Mouse (Mus musculus): ENCODE data around the gene Eif4a2.

The Eif4a2 gene

GRCm38 (mm10) chr16:23106121-23106520 is 1.1 kb upstream of the Eif4a2 start:
- DNase-seq, result no peak

- peak; percentile 91 for DNase-seq
These were observed 909 bp downstream of the Eif4a2 start for GRCm38 (mm10) chr16:23107946-23108759.

- no peak for DNase-seq
These were observed 1.7 kb downstream of the Eif4a2 start for GRCm38 (mm10) chr16:23108943-23109342.

- no peak for DNase-seq
These were observed 2.4 kb downstream of the Eif4a2 start for GRCm38 (mm10) chr16:23109350-23110280.

- no peak for DNase-seq
These were observed 5.1 kb downstream of the Eif4a2 start for GRCm38 (mm10) chr16:23112348-23112747.

- no peak for DNase-seq
These were observed 5.7 kb downstream of the Eif4a2 start for GRCm38 (mm10) chr16:23112861-23113435.

GRCm38 (mm10) chr16:23113903-23114302 is 6.7 kb downstream of the Eif4a2 start:
- no peak for DNase-seq

- no peak for DNase-seq
These were observed 7.3 kb downstream of the Eif4a2 start for GRCm38 (mm10) chr16:23114339-23115171.

GRCm38 (mm10) chr16:23115486-23115885 is 8.2 kb downstream of the Eif4a2 start:
- no peak for DNase-seq

- DNase-seq, result no peak
These were observed 9.9 kb downstream of the Eif4a2 start for GRCm38 (mm10) chr16:23117173-23117572.

- no peak for DNase-seq
These were observed 15.2 kb downstream of the Eif4a2 start for GRCm38 (mm10) chr16:23122446-23122845.

- DNase-seq, result no peak
These were observed 15.9 kb downstream of the Eif4a2 start for GRCm38 (mm10) chr16:23123104-23123503.

- DNase-seq, result no peak
These were observed 17.2 kb downstream of the Eif4a2 start for GRCm38 (mm10) chr16:23124398-23124797.

- DNase-seq, result no peak
These were observed 20.0 kb downstream of the Eif4a2 start for GRCm38 (mm10) chr16:23127311-23127672.

- peak; percentile 96 for DNase-seq
These were observed 20.6 kb downstream of the Eif4a2 start, which contains the start of gene Rfc4 for GRCm38 (mm10) chr16:23127673-23128375. TSS of gene Rfc4 (minus strand) at chr16:23127737.

- no peak for DNase-seq
These were observed 23.1 kb downstream of the Eif4a2 start for GRCm38 (mm10) chr16:23130303-23130702.

- DNase-seq, result no peak
These were observed 25.1 kb downstream of the Eif4a2 start for GRCm38 (mm10) chr16:23132336-23132735.

- DNase-seq, result peak; percentile 66
These were observed 28.3 kb downstream of the Eif4a2 start for GRCm38 (mm10) chr16:23135421-23136149.

- DNase-seq, result no peak
These were observed 29.2 kb downstream of the Eif4a2 start for GRCm38 (mm10) chr16:23136406-23136970.

- DNase-seq, result no peak
These were observed 33.7 kb downstream of the Eif4a2 start for GRCm38 (mm10) chr16:23140911-23141310.

GRCm38 (mm10) chr16:23144326-23144725 is 37.1 kb downstream of the Eif4a2 start:
- DNase-seq, result no peak
